Mouse (Mus musculus): ENCODE results near the gene Tma7.

DNA sequence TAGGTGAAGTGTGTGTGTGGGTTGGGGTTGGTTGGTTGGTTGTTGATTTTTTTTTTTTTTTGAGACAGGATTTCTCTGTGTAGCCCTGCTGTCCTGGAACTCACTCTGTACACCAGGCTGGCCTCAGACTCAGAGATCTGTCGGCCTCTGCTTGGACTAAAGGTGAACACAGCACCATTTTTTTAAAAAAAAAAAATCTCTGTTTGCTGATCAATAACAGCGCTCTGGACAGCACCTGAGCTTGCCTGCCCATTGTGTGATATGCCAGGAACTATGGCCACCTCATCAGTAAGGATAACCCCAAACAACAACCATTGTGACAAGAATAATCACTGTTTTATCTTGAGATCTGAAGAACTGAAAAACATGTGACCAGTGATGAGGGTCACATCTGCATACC is 42.7 kb upstream of the Tma7 start:
- TF ChIP-seq CTCF (conservative IDR thresholded peaks at IDR 0.05; ENCODE audit: insufficient read depth, insufficient read length, low read depth, low read length) (no peak), POLR2A (IDR thresholded peaks at IDR 0.05; ENCODE audit: low read depth, low read length) (no peak)
